Mouse (Mus musculus) heart, postnatal 0 days (tissue): ENCODE measurements around the gene Cdk5r2.

Experiments used
- CTCF ChIP-seq: IDR thresholded peaks from 2 replicates; pipeline ENCODE4 v1.5.1; 2016; ENCODE audit warnings: antibody characterized with exemption, control low read depth, low read depth
- EP300 ChIP-seq: IDR thresholded peaks from 2 replicates; pipeline ENCODE4 v1.6.1; 2016; ENCODE audit warnings: antibody characterized with exemption, low read depth

GRCm38 (mm10) chr1:74897976-74898375 is 43.2 kb downstream of the Cdk5r2 start:
- TF ChIP-seq CTCF: no peak
- TF ChIP-seq EP300: no peak
